Mouse (Mus musculus) liver, embryonic 15.5 days (tissue): ENCODE measurements around the gene Sept5. TPM values are rescaled to one million over a fixed set of nuclear protein-coding genes. Genes with fewer than 3 reads are reported as not detected.

Experiments used
- ATAC-seq: fragments of 200-750 bp; cut with Nextera tagmentation; 2 replicates; pipeline ENCODE4 v1.8.0; 2017; ENCODE audit warnings: moderate number of reproducible peaks, mild to moderate bottlenecking, moderate library complexity; ENCODE audit not compliant: insufficient read depth
- H3K27ac ChIP-seq: fragments of 300-500 bp; sonication (generic); replicated peaks from 2 replicates; pipeline ENCODE4 v1.5.1; 2015; ENCODE audit warnings: mild to moderate bottlenecking, inconsistent platforms
- H3K27me3 ChIP-seq: fragments of 300-500 bp; sonication (generic); 2 replicates; pipeline ENCODE4 v1.6.1; 2015; ENCODE audit warnings: mild to moderate bottlenecking, inconsistent platforms
- H3K36me3 ChIP-seq: fragments of 300-500 bp; sonication (generic); replicated peaks from 2 replicates; pipeline ENCODE4 v1.6.1; 2015; ENCODE audit warnings: moderate library complexity, mild to moderate bottlenecking, inconsistent platforms
- H3K4me1 ChIP-seq: fragments of 300-500 bp; sonication (generic); replicated peaks from 2 replicates; pipeline ENCODE4 v1.6.1; 2015; ENCODE audit warnings: inconsistent platforms
- H3K4me2 ChIP-seq: fragments of 300-500 bp; sonication (generic); 2 replicates; pipeline ENCODE4 v1.6.1; 2015; ENCODE audit warnings: moderate library complexity, mild to moderate bottlenecking, inconsistent platforms
- H3K4me3 ChIP-seq: fragments of 300-500 bp; sonication (generic); replicated peaks from 2 replicates; pipeline ENCODE4 v1.5.1; 2015; ENCODE audit warnings: mild to moderate bottlenecking, inconsistent platforms
- H3K9ac ChIP-seq: fragments of 300-500 bp; sonication (generic); 2 replicates; pipeline ENCODE4 v1.6.1; 2015; ENCODE audit warnings: moderate library complexity, mild to moderate bottlenecking, inconsistent platforms
- H3K9me3 ChIP-seq: fragments of 300-500 bp; sonication (generic); replicated peaks from 2 replicates; pipeline ENCODE4 v1.6.1; 2016; ENCODE audit warnings: inconsistent platforms
- WGBS: fragments of 180-500 bp; shearing (Covaris S2); methylation state at CpG from one replicate; pipeline ENCODE4 v1.1.7; 2015; ENCODE audit warnings: mixed read lengths; ENCODE audit not compliant: insufficient replicate concordance; 5-methylcytosine and 5-hydroxymethylcytosine counted together
- polyA plus RNA-seq: library from polyadenylated mRNA; unstranded; fragments of >200 nt; fragmentation: Nextera tagmentation; extraction: Ambion mirVana; gene quantifications from 2 replicates; pipeline ENCODE4 v1.2.1, GENCODE M21; 2015

Sept5 gene
- polyA plus RNA-seq, 1 experiment from 2014 or later: 3.5 TPM

DNA sequence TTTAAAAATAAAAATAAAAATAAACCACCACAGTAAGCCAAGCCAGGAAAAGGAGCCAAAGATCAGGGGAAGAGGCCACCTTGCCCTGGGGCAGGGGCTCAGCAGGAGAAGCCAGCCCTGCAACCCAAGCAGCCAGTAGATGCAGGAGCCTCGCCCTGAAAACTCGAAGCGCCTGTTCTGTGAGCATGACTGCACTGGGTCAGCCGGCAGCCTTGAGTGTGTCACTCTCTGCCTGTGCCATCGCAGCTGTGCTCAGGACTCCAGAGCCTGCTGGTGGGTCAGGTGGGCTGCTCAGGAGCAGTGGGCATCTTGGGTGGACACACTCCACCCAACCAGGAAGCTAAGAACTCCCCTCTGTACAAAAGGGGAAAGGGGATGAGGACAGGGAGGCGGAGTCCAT lies 15.6 kb upstream of the Sept5 start:
- WGBS: 58% methylated on average over 6 of the region's 6 CpGs
- no peak overlapping the region for H3K9ac ChIP-seq
- no peak overlapping the region for H3K4me2 ChIP-seq
- no peak overlapping the region for H3K27ac ChIP-seq
- no peaks in the 10 kb centered on the region for H3K4me1 ChIP-seq
- no peaks in the 10 kb centered on the region for H3K9me3 ChIP-seq
- no peak for ATAC-seq
- no peak overlapping the region for H3K4me3 ChIP-seq
- no peaks in the 10 kb centered on the region for H3K27me3 ChIP-seq
- H3K36me3 ChIP-seq: no peaks in the 10 kb centered on the region

DNA sequence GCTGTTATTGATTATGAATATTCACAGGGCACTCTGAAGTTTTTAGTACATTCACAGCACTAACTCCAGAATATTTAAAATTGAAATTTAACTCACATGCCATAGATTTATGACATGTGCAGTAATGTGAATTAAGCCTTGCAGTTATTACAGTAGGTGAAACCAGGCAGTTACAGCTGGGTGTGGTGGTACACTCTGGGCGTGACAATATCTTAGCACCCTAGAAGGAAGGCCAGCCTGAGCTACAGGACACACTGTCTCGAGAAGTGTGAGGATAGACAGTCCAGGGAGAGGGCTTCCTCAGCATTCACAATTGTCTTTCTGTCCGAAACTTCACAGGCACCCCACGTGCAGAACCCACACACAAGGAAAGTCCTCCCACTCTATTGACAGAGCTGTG lies 14.7 kb upstream of the Sept5 start:
- H3K27me3 ChIP-seq: no peaks in the 10 kb centered on the region
- no peaks in the 10 kb centered on the region for H3K9me3 ChIP-seq
- no peaks in the 10 kb centered on the region for H3K36me3 ChIP-seq
- no peak overlapping the region for H3K4me2 ChIP-seq
- H3K4me1 ChIP-seq: no peaks in the 10 kb centered on the region
- no peak overlapping the region for H3K4me3 ChIP-seq
- no peak overlapping the region for H3K9ac ChIP-seq
- ATAC-seq: no peak
- H3K27ac ChIP-seq: no peak overlapping the region
- WGBS: 49% methylated on average over 4 of the region's 4 CpGs

- no peaks in the 10 kb centered on the region for H3K9me3 ChIP-seq
- H3K4me3 ChIP-seq: no peak overlapping the region
- H3K9ac ChIP-seq: no peak overlapping the region
- H3K27ac ChIP-seq: no peak overlapping the region
- no peaks in the 10 kb centered on the region; the same call in 1 of the 2 replicates for H3K27me3 ChIP-seq
- no peak for ATAC-seq
- no peaks in the 10 kb centered on the region for H3K36me3 ChIP-seq
- WGBS: 51% methylated on average over 11 of the region's 11 CpGs
- no peaks in the 10 kb centered on the region for H3K4me1 ChIP-seq
- no peak overlapping the region for H3K4me2 ChIP-seq
Observed at GRCm38 (mm10) chr16:18643406-18643998, 13.7 kb upstream of the Sept5 start.

GRCm38 (mm10) chr16:18642897-18643296 lies 13.1 kb upstream of the Sept5 start:
- Histone ChIP-seq H3K4me3 (no peak overlapping the region), H3K36me3 (no peaks in the 10 kb centered on the region)
- WGBS: 54% methylated on average over 4 of the region's 4 CpGs

GRCm38 (mm10) chr16:18642291-18642690 lies 12.5 kb upstream of the Sept5 start:
- Histone ChIP-seq H3K4me2 (no peak overlapping the region), H3K4me1 (no peaks in the 10 kb centered on the region), H3K4me3 (no peak overlapping the region), H3K9ac (no peak overlapping the region), H3K9me3 (no peaks in the 10 kb centered on the region), H3K27me3 (no peaks in the 10 kb centered on the region; the same call in 1 of the 2 replicates), H3K36me3 (no peaks in the 10 kb centered on the region), H3K27ac (no peak overlapping the region)
- 41% methylated on average over 7 of the region's 7 CpGs for WGBS
- ATAC-seq: no peak

More at GRCm38 (mm10) chr16:18642897-18643296, 13.1 kb upstream of the Sept5 start:
- Histone ChIP-seq H3K4me2 (no peak overlapping the region), H3K9ac (no peak overlapping the region), H3K27ac (no peak overlapping the region), H3K9me3 (no peaks in the 10 kb centered on the region), H3K4me1 (no peaks in the 10 kb centered on the region), H3K27me3 (no peaks in the 10 kb centered on the region; the same call in 1 of the 2 replicates)
- ATAC-seq: no peak

DNA sequence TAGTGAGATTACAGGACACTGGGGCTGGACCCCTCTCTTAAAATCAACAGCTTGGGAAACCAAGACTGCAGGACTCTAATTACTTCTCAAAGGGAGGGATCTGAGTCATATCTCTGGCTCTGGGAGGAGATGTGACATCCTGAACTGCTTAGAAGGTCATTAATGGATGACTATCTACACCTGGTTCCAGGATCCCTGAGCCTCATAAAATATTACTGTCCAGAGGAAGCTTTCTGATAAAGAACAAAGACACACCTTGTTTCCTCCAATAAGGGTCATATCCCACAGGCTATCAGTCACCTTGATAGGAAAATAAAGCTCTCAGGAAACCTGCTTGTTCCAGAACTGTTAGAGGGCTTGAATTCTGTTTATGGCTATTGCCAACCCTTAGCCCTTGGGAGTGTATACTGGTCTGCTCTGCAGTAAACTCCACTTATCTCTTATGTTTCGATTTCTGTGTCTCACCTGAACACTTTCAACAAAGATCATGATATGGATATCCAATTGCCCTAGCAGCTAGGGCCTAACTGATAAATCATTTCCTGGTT lies 9.7 kb upstream of the Sept5 start:
- H3K4me3 ChIP-seq: no peak overlapping the region
- 43% methylated on average over 1 of the region's 1 CpGs for WGBS
- ATAC-seq: no peak

GRCm38 (mm10) chr16:18638396-18638795 lies 8.6 kb upstream of the Sept5 start:
- no peak overlapping the region for H3K4me2 ChIP-seq
- H3K27ac ChIP-seq: no peak overlapping the region
- ATAC-seq: no peak
- no peak overlapping the region for H3K9ac ChIP-seq
- 30% methylated on average over 2 of the region's 2 CpGs for WGBS
- H3K4me3 ChIP-seq: no peak overlapping the region
- H3K36me3 ChIP-seq: no peaks in the 10 kb centered on the region
- no peaks in the 10 kb centered on the region; the same call in 1 of the 2 replicates for H3K27me3 ChIP-seq
- H3K4me1 ChIP-seq: no peaks in the 10 kb centered on the region
- H3K9me3 ChIP-seq: no peaks in the 10 kb centered on the region

More for the DNA sequence above, 9.7 kb upstream of the Sept5 start:
- Histone ChIP-seq H3K36me3 (no peaks in the 10 kb centered on the region), H3K27me3 (no peaks in the 10 kb centered on the region; the same call in 1 of the 2 replicates), H3K9me3 (no peaks in the 10 kb centered on the region), H3K27ac (no peak overlapping the region), H3K4me2 (no peak overlapping the region), H3K4me1 (no peaks in the 10 kb centered on the region), H3K9ac (no peak overlapping the region)

DNA sequence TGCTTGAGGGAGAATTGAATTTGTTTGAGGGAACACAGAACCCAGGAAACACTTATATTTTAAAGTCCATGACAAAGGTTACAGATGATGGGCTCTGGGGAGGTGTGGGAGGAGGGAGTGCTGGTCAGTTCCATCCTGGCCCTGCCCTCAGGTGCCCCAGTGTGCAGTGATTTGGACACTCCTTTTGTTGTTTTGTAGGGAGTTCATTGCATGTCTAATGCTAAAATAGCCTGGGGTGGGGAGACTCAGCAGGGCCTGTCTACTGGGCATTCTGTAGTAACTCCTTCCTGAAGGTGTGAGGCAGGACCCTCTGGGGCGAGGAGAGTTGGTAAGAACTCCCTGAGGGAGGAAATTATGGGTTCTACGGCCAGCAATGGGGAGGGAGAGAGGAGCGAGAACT lies 7.0 kb upstream of the Sept5 start:
- H3K4me3 ChIP-seq: no peak overlapping the region
- no peaks in the 10 kb centered on the region for H3K9me3 ChIP-seq
- H3K27me3 ChIP-seq: peaks cover 12% of the 10 kb centered on the region
- no peak overlapping the region for H3K9ac ChIP-seq
- H3K36me3 ChIP-seq: no peaks in the 10 kb centered on the region
- no peak overlapping the region for H3K27ac ChIP-seq
- no peaks in the 10 kb centered on the region for H3K4me1 ChIP-seq
- no peak overlapping the region for H3K4me2 ChIP-seq
- WGBS: 47% methylated on average over 3 of the region's 3 CpGs
- ATAC-seq: no peak

GRCm38 (mm10) chr16:18636401-18636800 lies 6.6 kb upstream of the Sept5 start:
- no peak overlapping the region for H3K9ac ChIP-seq
- H3K36me3 ChIP-seq: no peaks in the 10 kb centered on the region
- 62% methylated on average over 5 of the region's 5 CpGs for WGBS
- H3K9me3 ChIP-seq: no peaks in the 10 kb centered on the region
- no peak overlapping the region for H3K4me3 ChIP-seq
- H3K4me1 ChIP-seq: peaks cover 4% of the 10 kb centered on the region; the same call in 1 of the 2 replicates
- no peak overlapping the region for H3K27ac ChIP-seq
- H3K4me2 ChIP-seq: no peak overlapping the region
- H3K27me3 ChIP-seq: peaks cover 16% of the 10 kb centered on the region
- no peak for ATAC-seq

DNA sequence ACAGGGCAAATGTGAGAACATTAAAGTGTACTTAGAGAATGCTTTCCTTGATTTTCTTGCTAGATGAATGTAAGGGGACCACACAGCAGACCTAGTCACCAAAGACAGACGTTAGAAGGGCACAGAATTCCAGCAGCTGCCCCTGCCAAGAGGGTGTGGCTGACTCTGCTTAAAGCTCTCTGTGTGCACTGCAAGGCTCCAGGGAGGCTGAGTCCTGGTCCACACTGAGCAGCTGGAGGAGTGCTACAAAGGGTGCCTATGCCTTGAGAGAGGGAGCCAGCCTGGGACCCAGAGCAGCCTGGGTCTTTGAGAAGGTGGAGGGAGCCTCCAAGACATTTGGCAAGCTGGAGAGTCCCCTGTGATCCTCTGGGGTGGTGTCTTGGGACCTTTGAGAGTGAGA lies 3.6 kb upstream of the Sept5 start:
- peaks cover 47% of the 10 kb centered on the region for H3K27me3 ChIP-seq
- no peaks in the 10 kb centered on the region for H3K9me3 ChIP-seq
- ATAC-seq: no peak
- H3K36me3 ChIP-seq: no peaks in the 10 kb centered on the region
- H3K4me1 ChIP-seq: peaks cover 20% of the 10 kb centered on the region
- WGBS: 24% methylated on average over 1 of the region's 1 CpGs
- no peak overlapping the region for H3K9ac ChIP-seq
- no peak overlapping the region for H3K4me3 ChIP-seq
- H3K27ac ChIP-seq: no peak overlapping the region
- H3K4me2 ChIP-seq: no peak overlapping the region

- peaks cover 23% of the 10 kb centered on the region for H3K4me1 ChIP-seq
- H3K27ac ChIP-seq: no peak overlapping the region
- no peaks in the 10 kb centered on the region for H3K9me3 ChIP-seq
- H3K36me3 ChIP-seq: no peaks in the 10 kb centered on the region
- H3K9ac ChIP-seq: no peak overlapping the region
- H3K4me2 ChIP-seq: no peak overlapping the region
- H3K27me3 ChIP-seq: peaks cover 52% of the 10 kb centered on the region
- no peak for ATAC-seq
- 48% methylated on average over 2 of the region's 2 CpGs for WGBS
- no peak overlapping the region for H3K4me3 ChIP-seq
Observed at GRCm38 (mm10) chr16:18632816-18633215, 3.1 kb upstream of the Sept5 start.

- Histone ChIP-seq H3K9ac (no peak overlapping the region), H3K27me3 (peaks cover 59% of the 10 kb centered on the region), H3K4me3 (no peak overlapping the region), H3K36me3 (no peaks in the 10 kb centered on the region), H3K27ac (no peak overlapping the region), H3K4me2 (no peak overlapping the region), H3K9me3 (no peaks in the 10 kb centered on the region), H3K4me1 (peaks cover 23% of the 10 kb centered on the region)
- no peak for ATAC-seq
- 47% methylated on average over 3 of the region's 3 CpGs for WGBS
Observed at GRCm38 (mm10) chr16:18632059-18632458, 2.3 kb upstream of the Sept5 start.
